Mouse (Mus musculus) layer of hippocampus, postnatal 14 days (tissue): ENCODE measurements around the gene Atg16l2. TPM values are rescaled to one million over a fixed set of nuclear protein-coding genes. Genes with fewer than 3 reads are reported as not detected.

Experiments used
- DNase-seq, 2 experiments: peaks; one replicate each; pipeline ENCODE4 v3.0.0; 2021 to 2022; ENCODE audit warnings: low spot score in 2 of 2, mixed read lengths in 1 of 2
- total RNA-seq, 2 experiments: library from RNA; stranded (reverse); gene quantifications; 2 replicates each; pipeline ENCODE4 v1.2.3; 2021

The Atg16l2 gene
- total RNA-seq, 2 experiments from 2014 or later = 37.0 to 40.1 TPM

- DNase-seq = no peak
These were observed 21.1 kb upstream of the Atg16l2 start for GRCm38 (mm10) chr7:101323141-101323594.

DNA sequence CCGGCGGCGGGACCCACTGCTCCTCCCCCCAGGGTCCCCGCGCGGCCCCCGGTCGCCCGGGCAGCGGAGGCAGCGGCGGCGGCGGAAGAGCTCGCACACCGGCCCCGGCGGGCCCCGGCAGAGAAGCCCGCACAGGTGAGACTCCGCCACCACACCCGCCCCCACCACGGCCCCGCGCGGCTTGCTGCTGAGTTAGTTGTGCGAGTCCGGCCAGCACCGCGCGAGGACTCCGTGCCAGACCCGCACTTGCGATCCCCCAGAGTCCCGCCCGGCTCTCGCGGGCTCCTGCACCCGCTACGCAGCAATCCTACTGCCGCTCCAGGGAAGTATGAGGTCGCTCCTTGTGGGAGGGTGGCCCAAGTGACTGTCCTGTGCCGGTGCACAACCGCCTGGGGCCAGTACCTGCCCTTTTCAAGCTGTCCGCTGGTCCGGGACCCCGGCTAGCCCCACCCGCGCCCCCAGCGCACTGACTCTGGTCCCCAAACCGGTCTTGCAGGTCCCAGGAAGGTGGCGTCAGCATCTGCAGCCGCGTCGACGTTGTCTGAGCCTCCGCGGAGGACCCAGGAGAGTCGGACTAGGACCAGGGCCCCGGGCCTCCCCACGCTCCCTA lies 19.3 kb upstream of the Atg16l2 start:
- no peak for DNase-seq

DNA sequence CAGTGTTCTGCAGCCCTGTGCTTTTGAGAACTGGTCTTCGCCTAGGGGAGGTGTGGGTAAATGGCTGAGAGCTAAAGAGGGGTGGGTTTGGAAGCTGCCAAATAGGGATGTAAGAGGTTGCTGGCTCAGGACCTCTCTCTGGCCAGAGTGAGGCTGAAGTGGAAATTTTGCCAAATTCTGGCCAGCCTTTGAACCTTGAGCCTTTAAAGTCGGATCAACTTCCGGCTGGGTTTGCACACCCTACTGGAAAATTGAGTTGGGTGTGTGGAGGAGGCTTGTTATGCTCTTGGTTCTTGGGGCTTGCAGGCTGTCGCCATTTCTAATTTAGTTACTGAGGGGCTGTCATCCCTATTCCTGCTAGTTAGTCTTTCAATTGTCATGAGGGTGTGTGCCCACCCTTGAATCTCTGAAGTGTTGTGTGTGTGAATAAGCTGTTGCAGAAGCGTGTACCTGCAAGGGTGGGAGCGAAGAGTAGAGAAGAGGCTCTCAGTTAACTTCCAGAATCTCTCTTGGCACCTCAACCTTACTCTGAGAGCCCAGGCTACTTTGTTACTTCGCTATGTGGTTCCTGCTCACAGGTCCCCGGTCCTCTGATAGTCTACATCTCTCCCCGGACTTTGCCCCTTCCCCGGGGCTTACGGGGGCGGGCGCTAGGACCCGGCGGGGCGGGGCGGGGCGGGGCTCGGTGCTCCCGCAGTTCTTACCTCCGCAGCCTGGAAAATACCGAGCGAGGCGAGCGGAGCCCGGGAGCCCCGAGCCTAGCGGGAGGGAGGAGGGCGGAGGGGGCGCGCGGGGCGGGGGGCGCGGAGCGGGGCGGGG lies 18.6 kb upstream of the Atg16l2 start:
- no peak for DNase-seq

DNA sequence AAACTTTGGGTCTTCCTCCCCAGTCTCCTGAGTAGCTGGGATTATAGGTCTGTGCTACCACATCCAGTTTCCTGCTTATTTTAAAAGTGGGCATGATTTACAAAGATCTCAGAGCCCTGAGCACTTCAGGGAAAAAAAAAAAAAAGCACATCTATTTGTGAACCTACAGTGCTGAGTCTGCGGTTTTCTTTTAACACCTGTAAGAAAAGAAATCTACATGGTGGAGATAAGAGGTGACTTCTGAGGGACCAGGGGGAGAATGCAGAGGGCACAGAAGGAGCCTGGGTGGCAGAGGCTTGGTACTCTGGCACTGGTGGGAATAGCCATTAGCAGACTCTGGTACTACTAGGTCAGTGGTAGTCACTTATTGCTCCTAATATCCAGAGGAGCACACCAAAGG lies 17.7 kb upstream of the Atg16l2 start:
- no peak for DNase-seq

GRCm38 (mm10) chr7:101318848-101319247 lies 16.8 kb upstream of the Atg16l2 start:
- DNase-seq = no peak

DNA sequence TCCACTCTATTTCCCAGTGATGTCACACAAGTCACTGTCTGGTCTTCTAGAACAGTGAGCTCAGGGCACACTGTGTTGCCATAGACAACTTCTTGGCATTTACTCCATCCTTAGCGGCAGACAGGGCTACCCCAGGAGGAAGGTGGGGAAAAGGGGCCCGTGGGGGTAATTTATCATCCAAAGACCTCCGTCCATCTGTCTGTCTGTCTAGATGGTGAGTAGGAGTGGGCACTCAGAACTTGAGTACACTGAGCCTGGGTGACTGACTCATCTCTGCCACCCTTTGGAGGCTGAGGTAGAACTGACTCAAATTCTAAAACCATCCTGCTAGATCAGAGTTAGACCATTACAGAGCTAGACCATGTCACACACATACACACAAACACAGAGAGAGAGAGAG lies 15.0 kb upstream of the Atg16l2 start, which contains the start of gene Stard10:
TSS of gene Stard10 (plus strand) at position 73 of the 400 bp plus-strand sequence.
- no peak for DNase-seq

DNA sequence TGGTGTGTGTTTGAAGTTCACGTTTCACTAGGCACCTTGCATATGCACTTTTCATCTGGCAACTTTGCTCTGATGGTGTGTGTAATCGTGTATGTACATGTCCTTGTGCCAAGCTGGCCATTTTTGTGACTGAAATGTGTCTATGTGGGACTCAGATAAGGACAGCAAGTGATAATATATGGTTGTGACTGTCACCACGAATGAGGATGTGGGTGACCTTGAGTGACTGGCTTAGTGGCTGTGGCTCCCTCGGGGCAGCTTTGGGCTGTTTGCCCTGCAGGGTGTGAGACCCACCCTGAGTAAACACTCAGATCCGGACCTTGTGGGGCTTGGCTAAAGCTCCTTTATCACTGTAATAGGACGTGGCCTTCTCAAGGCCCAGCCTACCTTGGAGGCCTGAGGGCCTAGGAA lies 14.5 kb upstream of the Atg16l2 start:
- DNase-seq = no peak

DNA sequence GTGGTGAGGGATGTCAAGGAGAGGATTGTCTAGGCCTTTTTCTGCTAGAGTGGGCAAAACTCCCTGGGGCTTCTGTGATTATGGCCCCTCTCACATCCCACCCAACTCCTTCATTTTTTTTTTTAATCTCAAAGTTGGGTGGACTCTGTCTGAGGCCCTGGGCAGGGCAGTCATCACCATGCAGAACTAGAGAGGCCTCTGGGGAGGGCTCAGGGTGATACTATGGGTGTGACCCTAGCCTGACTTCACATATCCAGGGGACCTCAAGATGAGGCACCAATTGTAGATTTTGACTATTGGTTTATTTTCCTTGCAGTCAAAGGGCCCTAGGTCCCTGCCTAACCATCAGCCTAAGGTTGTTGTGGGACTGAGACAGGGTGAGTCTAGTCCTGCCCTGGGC lies 13.6 kb upstream of the Atg16l2 start:
- DNase-seq = no peak

GRCm38 (mm10) chr7:101314396-101314795 lies 12.3 kb upstream of the Atg16l2 start:
- DNase-seq = no peak

- DNase-seq = no peak
These were observed 11.0 kb upstream of the Atg16l2 start for GRCm38 (mm10) chr7:101313033-101313432.

DNA sequence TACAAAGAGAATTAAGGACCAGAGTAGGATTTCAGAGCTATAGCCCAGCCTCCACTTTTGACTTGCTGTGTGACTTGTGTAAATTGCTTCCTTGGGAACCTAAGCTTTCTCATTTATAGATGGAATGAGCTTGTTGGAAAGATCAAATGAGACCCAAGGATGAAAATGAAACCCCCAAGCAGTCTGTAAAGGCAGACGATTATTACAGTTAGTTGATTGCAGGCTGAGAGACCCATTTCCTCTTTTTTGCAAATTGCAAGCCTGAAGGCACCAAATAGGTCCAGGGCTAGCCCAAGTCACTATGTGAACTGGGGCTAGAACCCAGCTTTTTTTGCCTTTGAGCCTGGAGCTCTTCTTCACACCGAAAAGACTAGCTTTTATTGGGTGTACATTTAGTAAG lies 9.0 kb upstream of the Atg16l2 start:
- DNase-seq = no peak

DNA sequence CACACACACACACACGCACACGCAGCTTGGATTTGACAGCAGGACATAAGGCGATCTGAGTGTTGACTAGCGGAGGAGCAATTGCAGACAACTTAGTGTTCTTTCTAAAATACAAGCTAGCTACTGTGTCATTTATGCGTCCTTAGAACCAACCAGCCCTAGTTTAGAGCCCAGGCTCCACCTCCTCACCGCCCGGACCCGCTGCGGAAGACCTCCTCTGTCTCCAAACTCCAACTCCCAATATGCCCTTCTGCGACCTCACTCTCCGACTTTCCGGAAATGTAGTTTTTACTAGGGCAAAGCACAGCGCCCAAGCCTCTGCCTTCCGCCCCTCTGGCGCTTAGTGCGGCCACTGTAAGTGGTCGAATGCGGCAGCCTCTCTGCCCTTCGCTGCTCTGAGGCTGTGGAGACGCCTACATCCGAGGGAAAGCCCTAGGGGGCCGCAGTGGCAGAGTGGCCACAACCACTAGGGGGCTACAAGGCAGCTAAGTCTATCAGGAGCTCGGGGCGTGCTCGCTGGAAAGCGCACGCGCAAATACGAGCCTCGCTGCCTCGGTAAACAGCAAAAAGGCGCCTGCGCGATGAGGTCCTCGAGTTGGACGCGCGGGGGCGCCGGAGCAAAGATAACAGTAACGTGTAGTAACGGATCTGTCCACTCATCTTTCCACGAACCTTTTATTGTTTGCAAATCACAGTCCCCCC lies 8.4 kb upstream of the Atg16l2 start:
- peak; percentile 98 to 99 for DNase-seq

- no peak for DNase-seq
These were observed 7.9 kb upstream of the Atg16l2 start for GRCm38 (mm10) chr7:101309985-101310326.

- no peak for DNase-seq
These were observed 4.8 kb upstream of the Atg16l2 start for GRCm38 (mm10) chr7:101306841-101307240.

DNA sequence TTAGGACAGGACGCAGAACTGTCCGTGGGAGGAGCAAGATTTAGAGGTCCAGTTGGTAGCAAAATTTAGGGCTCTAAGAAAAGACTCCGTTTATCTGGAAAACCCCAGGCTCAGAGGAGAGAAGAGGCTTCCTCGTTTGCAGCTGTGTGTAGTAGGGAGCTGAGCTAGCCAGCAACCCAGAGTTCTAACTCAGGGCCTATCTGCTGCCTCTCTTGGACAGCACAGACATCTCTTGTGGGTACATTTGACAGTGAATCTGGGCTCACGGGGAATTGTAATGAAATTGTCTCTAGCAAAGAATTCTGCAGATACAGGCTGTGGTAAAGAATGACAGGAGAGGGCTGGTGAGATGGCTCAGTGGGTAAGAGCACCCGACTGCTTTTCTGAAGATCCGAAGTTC lies 640 bp upstream of the Atg16l2 start:
- no peak for DNase-seq

- DNase-seq = no peak
These were observed 630 bp downstream of the Atg16l2 start for GRCm38 (mm10) chr7:101301361-101301880.

GRCm38 (mm10) chr7:101298375-101298774 lies 3.7 kb downstream of the Atg16l2 start:
- DNase-seq = no peak

GRCm38 (mm10) chr7:101297023-101297405 lies 5.0 kb downstream of the Atg16l2 start:
- DNase-seq = no peak

- DNase-seq = peak; percentile 83 to 90
These were observed 5.6 kb downstream of the Atg16l2 start for GRCm38 (mm10) chr7:101296252-101297022.

GRCm38 (mm10) chr7:101295438-101295837 lies 6.6 kb downstream of the Atg16l2 start:
- DNase-seq = no peak

- no peak for DNase-seq
These were observed 8.4 kb downstream of the Atg16l2 start for GRCm38 (mm10) chr7:101293611-101294010.
